Mouse (Mus musculus) small intestine, adult 2 months (tissue): Measurements from ENCODE around the gene Rxrb.

ENCODE experiments used
- CTCF ChIP-seq: fragments of 200-500 bp; IDR thresholded peaks from 2 replicates; pipeline ENCODE4 v1.5.1; 2012; ENCODE audit warnings: low read depth, mild to moderate bottlenecking, control low read depth, inconsistent platforms, low read length, moderate library complexity, mixed read lengths; ENCODE audit not compliant: insufficient replicate concordance, insufficient read length; ENCODE audit errors: extremely low read depth
- POLR2A ChIP-seq: fragments of 200-500 bp; IDR thresholded peaks from 2 replicates; pipeline ENCODE4 v1.6.1; 2012; ENCODE audit warnings: low read depth, mild to moderate bottlenecking, control low read depth, inconsistent platforms, low read length, moderate library complexity

DNA sequence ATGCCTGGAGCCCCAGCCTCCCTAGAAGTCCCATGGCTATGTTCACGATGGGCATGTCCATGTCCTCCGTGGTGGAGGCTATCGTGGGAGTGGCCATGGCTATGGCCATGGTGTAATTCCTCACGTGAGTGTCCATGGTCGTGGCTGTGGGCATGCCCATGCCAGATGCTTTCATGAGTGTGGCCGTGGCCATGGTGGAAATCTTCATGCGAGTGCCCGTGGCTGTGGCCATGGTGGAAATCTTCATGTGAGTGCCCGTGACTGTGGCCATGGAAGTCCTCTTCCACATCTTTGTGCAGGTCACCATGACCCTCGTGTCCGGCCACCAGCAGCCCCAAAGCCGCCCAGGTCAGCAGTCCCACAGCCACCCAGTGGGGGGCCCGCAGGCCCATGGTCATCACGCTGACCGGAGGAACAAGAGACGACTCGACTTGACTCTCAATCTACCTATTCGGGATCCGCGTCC, 718 bp upstream of the Rxrb start:
- TF ChIP-seq CTCF (no peak), POLR2A (no peak)
